Mouse (Mus musculus): ENCODE results near the gene Gm12695. TPM values are rescaled to one million over a fixed set of nuclear protein-coding genes. Genes with fewer than 3 reads are reported as not detected.
A peak's percentile ranks its signal among the peaks of the same experiment; 100 is the strongest.

Gm12695 gene
- not detected in 2 replicates for polyA plus RNA-seq (2012; rRNA removed)

DNA sequence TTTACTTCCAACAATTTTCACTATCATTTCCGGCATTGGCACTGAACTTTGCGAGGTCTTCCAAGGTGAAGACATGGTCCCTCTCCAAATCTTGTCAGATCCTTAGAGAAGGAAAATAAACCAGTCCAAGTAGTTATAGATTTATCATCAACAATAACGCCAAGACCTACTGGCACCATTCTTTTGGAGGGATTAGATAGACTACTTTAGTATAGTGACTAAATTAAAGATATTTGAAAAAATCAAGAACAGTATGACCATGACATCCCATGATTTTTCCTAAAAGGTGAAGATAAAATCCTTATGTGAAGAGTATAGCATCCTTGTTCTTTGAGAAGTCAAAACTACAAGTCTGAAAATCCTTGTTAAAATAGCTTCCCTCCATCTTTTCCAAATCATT lies at the start of gene Gm12695:
Gene Gm12695, minus strand, starts transcription at position 101 of the 400 bp plus-strand sequence.
- Histone ChIP-seq H3K4me1 (ENCODE audit: control insufficient read depth, insufficient read depth, low read length) (no peaks in the 10 kb centered on the region), H3K27ac (ENCODE audit: insufficient read depth, low read length) (no peak within 1 kb of the TSS), H3K4me3 (ENCODE audit: insufficient read depth, low read length) (no peak within 1 kb of the TSS)
- TF ChIP-seq CTCF (IDR thresholded peaks at IDR 0.05; ENCODE audit: extremely low read depth, insufficient read depth, low read length) = no peak
- no peak for TF ChIP-seq POLR2A (IDR thresholded peaks at IDR 0.05; ENCODE audit: extremely low read depth, insufficient read depth, low read length)

DNA sequence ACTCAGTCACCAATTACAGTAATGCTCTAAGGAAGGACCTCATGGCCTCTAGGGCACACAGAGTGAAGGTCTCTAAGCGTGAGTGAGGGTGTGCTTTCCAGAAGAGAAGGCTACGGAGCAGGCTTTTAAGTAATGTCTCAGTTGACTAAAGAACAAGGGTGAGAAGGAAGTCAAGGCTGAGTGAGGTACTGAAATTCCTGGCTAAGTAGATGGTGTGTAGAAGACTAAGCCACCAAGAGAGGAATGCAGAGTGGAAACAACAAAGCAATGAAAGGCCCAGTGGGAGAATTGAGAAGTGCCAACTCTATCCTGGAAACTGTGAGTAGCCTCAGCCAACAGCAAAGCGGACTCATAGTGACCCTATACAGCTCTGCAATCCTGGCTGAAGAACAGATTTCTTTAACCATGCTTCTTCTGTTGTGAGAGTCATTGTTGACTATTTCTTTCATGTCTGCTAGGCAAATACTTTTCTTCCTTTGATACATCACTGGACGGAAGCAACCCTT lies 40.6 kb upstream of the Gm12695 start:
- TF ChIP-seq POLR2A (IDR thresholded peaks at IDR 0.05; ENCODE audit: extremely low read depth, insufficient read depth, low read length) = no peak
- no peak for TF ChIP-seq CTCF (IDR thresholded peaks at IDR 0.05; ENCODE audit: extremely low read depth, insufficient read depth, low read length)
- Histone ChIP-seq H3K4me1 (ENCODE audit: control insufficient read depth, insufficient read depth, low read length) (no peaks in the 10 kb centered on the region), H3K27ac (ENCODE audit: insufficient read depth, low read length) (no peak overlapping the region), H3K4me3 (ENCODE audit: insufficient read depth, low read length) (no peak overlapping the region)

DNA sequence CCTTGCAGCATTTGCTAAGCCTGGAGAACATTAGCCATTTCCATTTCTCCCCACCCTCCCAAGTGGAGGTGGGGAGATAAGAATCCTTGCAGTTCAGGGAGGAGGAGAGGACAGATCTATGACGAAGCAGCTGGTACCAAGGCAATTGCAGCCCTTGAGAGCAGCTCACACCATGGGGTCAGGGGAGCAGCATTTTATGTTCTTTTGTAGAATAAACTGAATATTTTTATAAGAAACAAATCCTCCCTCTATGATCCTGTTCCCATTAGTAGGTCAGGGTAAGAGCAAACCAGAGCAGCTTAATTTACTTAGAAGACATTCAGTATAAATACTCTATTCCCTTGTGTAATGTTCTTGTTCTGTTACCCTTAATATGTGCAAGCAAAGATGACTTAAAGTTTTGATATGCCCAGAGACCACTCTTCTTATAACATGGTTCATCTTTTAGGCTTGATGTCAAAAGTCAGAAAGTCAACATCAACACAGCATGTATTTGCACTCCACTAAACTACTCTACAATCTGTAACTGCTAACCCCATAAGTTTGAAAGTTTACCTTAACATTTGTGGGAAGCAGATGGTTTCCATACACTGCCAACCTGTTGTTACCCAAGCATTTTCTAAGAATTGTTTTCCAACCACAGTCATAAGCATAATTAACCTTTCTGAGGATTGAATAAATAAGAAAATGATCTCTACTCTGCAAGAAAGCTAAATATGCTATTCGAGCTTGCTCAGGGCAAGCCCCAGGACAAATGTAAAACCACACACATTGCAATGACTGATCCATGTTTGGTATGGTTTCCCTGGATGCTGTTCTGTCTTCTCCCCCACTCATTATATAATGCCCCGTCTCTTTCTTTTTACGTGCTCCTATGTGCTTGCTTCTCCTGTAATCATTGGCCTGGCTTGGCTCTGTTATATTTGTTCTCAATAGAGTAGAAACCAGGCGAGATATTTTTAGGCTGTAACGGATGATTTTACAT lies 22.1 kb upstream of the Gm12695 start:
- H3K27ac ChIP-seq (ENCODE audit: insufficient read depth, low read length) = no peak overlapping the region

DNA sequence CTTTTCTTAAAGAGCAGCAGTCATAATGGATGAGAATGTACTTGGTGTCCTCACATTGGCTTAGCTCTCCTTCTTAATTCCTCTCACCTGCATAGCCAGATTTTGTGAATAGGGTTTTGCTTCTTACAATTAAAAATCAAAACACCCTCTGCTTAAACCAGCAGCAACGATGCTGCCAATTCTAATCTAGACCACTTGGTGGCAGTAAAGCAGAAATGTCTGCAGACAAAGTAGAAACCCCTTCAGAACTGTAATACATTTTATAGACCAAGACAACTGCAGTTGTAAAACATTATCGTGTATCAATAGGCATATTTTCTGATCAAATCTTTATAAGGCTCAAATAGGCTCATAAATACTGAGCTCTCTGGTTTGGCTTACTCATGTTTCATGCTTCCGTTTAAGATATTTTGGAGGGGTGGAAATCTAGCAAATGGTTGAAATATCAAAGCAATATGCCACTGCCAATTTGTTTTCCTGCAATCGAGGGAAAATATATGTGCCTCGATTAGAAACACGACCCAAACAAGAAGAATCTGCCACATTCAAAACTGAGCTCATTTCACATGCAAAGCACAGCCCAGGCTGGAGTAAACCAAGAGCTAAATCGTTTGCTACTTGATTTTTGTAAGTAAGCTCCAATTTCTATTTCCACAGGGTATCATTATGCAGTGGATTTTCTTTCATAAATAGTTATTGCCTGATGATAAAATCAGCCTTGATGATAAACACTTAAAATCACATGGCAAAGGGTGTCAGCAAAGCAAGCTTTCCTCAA lies 14.6 kb upstream of the Gm12695 start:
- TF ChIP-seq POLR2A (IDR thresholded peaks at IDR 0.05; ENCODE audit: extremely low read depth, insufficient read depth, low read length) (no peak), CTCF (IDR thresholded peaks at IDR 0.05; ENCODE audit: extremely low read depth, insufficient read depth, low read length) (peak; percentile 32; the same call in 1 of the 2 replicates)
- Histone ChIP-seq H3K27ac (ENCODE audit: insufficient read depth, low read length) (no peak overlapping the region), H3K4me1 (ENCODE audit: control insufficient read depth, insufficient read depth, low read length) (no peaks in the 10 kb centered on the region; the same call in 1 of the 2 replicates), H3K4me3 (ENCODE audit: insufficient read depth, low read length) (no peak overlapping the region)

More for the DNA sequence above, 22.1 kb upstream of the Gm12695 start:
- Histone ChIP-seq H3K4me1 (ENCODE audit: control insufficient read depth, insufficient read depth, low read length) (no peaks in the 10 kb centered on the region), H3K4me3 (ENCODE audit: insufficient read depth, low read length) (no peak overlapping the region)
- no peak for TF ChIP-seq POLR2A (IDR thresholded peaks at IDR 0.05; ENCODE audit: extremely low read depth, insufficient read depth, low read length)
- TF ChIP-seq CTCF (IDR thresholded peaks at IDR 0.05; ENCODE audit: extremely low read depth, insufficient read depth, low read length) = no peak

DNA sequence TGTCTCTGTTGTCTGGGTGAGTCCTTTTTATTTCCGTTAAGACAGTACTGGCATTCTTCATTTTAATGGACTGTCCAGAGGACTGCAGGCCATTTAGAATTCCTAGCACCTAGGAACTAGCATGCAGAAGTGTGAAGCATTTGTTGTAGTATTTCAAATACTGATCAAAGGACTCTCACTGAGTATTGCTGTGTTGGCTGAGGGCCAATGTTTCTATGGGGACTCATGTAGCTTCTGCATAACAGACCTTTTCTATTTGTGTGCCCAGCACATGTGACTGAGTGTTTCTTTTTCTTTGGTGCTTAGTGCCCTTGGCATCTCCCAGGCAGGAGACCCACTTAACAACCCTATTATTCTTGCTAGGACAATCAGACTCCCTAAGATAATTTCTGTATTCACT lies 12.6 kb upstream of the Gm12695 start:
- Histone ChIP-seq H3K4me3 (ENCODE audit: insufficient read depth, low read length) (no peak overlapping the region), H3K27ac (ENCODE audit: insufficient read depth, low read length) (no peak overlapping the region), H3K4me1 (ENCODE audit: control insufficient read depth, insufficient read depth, low read length) (no peaks in the 10 kb centered on the region; the same call in 1 of the 2 replicates)
- TF ChIP-seq POLR2A (IDR thresholded peaks at IDR 0.05; ENCODE audit: extremely low read depth, insufficient read depth, low read length) (no peak), CTCF (IDR thresholded peaks at IDR 0.05; ENCODE audit: extremely low read depth, insufficient read depth, low read length) (no peak)

DNA sequence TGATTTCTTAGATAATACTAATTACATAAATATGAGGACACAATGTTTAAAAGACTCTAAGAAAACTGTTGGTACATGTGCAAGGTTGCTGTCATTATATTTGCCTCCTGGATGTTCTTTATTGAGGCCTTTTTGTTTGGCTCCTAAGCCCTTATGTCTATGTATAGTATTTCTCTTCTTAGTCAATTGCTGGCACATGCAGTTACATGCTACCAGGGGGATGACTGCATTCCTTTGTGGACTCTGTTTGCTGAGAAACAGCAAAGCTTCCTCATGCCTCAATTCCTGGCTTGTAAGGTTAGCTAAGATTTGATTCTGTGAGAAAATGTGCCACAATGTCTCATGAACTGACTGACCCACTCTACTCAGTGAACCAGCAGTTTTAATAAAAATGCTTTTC lies 6.3 kb upstream of the Gm12695 start:
- Histone ChIP-seq H3K27ac (ENCODE audit: insufficient read depth, low read length) (no peak overlapping the region), H3K4me1 (ENCODE audit: control insufficient read depth, insufficient read depth, low read length) (no peaks in the 10 kb centered on the region), H3K4me3 (ENCODE audit: insufficient read depth, low read length) (no peak overlapping the region)
- TF ChIP-seq POLR2A (IDR thresholded peaks at IDR 0.05; ENCODE audit: extremely low read depth, insufficient read depth, low read length) = no peak
- no peak for TF ChIP-seq CTCF (IDR thresholded peaks at IDR 0.05; ENCODE audit: extremely low read depth, insufficient read depth, low read length)

DNA sequence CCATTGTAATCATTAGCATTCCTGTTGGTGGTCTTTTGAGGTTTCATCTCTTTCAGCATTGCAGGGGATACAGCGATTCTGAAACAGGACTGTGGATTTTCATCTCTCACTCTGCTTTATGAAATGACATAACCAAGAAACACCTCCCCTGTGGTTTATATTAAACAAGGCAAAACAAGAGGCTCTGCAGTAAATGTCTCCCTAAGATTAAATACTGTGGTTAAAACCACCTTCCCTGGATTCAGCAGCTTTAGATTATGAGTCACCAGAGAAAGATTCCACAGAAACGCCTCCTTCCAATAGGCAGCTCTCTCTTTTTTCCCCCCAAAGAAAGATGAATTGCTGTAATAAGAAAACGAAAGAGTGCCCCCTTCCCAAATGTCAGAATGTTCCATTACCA lies 4.9 kb upstream of the Gm12695 start:
- no peak overlapping the region for H3K27ac ChIP-seq (ENCODE audit: insufficient read depth, low read length)
- H3K4me1 ChIP-seq (ENCODE audit: control insufficient read depth, insufficient read depth, low read length) = no peaks in the 10 kb centered on the region
- H3K4me3 ChIP-seq (ENCODE audit: insufficient read depth, low read length) = no peak overlapping the region
- no peak for TF ChIP-seq POLR2A (IDR thresholded peaks at IDR 0.05; ENCODE audit: extremely low read depth, insufficient read depth, low read length)
- no peak for TF ChIP-seq CTCF (IDR thresholded peaks at IDR 0.05; ENCODE audit: extremely low read depth, insufficient read depth, low read length)

DNA sequence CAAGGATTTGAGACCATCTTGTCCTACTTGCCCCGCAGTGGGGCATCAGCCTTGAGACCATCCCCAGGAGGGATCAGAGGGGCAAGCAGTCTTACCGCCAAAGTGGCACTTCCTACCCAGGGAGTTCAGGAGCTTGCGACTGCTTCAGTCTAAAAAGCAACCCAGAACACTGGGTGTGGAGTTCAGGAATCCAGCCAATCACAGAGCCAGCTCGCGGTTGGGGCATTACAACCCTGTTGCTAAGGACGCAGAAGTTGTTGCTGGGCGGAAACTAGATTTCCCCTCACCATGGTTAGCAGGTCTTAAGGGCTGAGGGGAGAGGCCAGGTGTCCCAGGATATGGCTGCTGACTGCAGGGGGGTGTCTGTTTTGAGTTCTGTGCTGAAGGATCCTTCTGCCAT lies 1.6 kb upstream of the Gm12695 start:
- TF ChIP-seq POLR2A (IDR thresholded peaks at IDR 0.05; ENCODE audit: extremely low read depth, insufficient read depth, low read length) (no peak), CTCF (IDR thresholded peaks at IDR 0.05; ENCODE audit: extremely low read depth, insufficient read depth, low read length) (no peak)

DNA sequence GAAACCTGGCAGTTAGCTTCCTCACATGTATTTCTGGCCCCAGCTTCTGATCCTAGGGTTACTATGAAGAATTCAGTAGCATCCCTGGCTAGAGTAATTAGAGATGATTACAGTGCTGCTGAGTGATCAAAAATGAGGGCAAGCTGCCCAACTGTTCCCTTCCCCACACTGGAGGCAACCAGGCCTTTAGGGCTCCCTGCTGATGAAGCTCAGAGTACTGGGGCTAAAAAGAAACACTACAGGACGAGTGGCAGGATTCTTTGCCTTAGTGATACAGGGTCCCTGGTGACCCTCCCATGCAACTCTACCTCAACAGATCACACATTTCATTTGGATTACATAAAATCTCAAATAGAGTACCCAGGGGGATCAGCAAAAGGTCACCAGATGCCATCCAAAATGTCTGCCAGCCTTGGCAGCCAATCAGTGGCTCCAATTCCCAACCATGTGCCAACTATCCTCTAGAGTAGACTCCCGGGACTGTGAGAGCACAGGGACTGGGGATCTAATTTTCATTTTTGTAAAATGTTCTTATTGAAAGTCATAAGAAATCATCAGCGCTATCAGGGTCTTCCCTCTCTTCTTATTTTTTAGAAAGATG lies 11.9 kb downstream of the Gm12695 start:
- no peak for TF ChIP-seq CTCF (IDR thresholded peaks at IDR 0.05; ENCODE audit: extremely low read depth, insufficient read depth, low read length)
- TF ChIP-seq POLR2A (IDR thresholded peaks at IDR 0.05; ENCODE audit: extremely low read depth, insufficient read depth, low read length) = no peak
- no peak overlapping the region for H3K4me3 ChIP-seq (ENCODE audit: insufficient read depth, low read length)
- no peak overlapping the region for H3K27ac ChIP-seq (ENCODE audit: insufficient read depth, low read length)
- H3K4me1 ChIP-seq (ENCODE audit: control insufficient read depth, insufficient read depth, low read length) = no peaks in the 10 kb centered on the region

More for the DNA sequence above, 1.6 kb upstream of the Gm12695 start:
- Histone ChIP-seq H3K4me1 (ENCODE audit: control insufficient read depth, insufficient read depth, low read length) (no peaks in the 10 kb centered on the region), H3K27ac (ENCODE audit: insufficient read depth, low read length) (no peak overlapping the region), H3K4me3 (ENCODE audit: insufficient read depth, low read length) (no peak overlapping the region)
